Mouse (Mus musculus): ENCODE results near the gene Wdr46. TPM values are rescaled to one million over a fixed set of nuclear protein-coding genes. Genes with fewer than 3 reads are reported as not detected.

The Wdr46 gene
- polyA plus RNA-seq, 1 experiment from 2014 or later, result 37.4 TPM

GRCm38 (mm10) chr17:33940981-33941380, 521 bp downstream of the Wdr46 start:
- Histone ChIP-seq H3K4me3 (ENCODE audit: low read depth, low read length) (peak overlapping the region; percentile 93), H3K9me3 (ENCODE audit: control insufficient read depth, low read length) (no peaks in the 10 kb centered on the region), H3K4me1 (ENCODE audit: control insufficient read depth, insufficient read depth, low read length) (peaks cover 11% of the 10 kb centered on the region), H3K36me3 (ENCODE audit: control insufficient read depth, insufficient read depth, low read length) (peaks cover 19% of the 10 kb centered on the region), H3K27me3 (ENCODE audit: control insufficient read depth, insufficient read depth, low read length) (no peaks in the 10 kb centered on the region), H3K9ac (ENCODE audit: low read length) (peak overlapping the region; percentile 73), H3K27ac (replicated peaks; ENCODE audit: low read depth, low read length) (no peak overlapping the region), H3K4me2 (ENCODE audit: low read depth, severe bottlenecking) (peak overlapping the region; percentile 96)
- WGBS, result 3% methylated on average over 26 of the region's 26 CpGs
- 0 out of 2 replicates have a peak, but pooled peaks have one; percentile 24 for ATAC-seq (ENCODE audit: insufficient number of reproducible peaks, low FRiP score, low TSS enrichment, low read depth)
- no peak for DNase-seq (ENCODE audit: low spot score)

- ATAC-seq (ENCODE audit: insufficient number of reproducible peaks, low FRiP score, low TSS enrichment, low read depth), result no peak
- WGBS, result 61% methylated on average over 19 of the region's 19 CpGs
Measured at GRCm38 (mm10) chr17:33941381-33941780, 921 bp downstream of the Wdr46 start.

GRCm38 (mm10) chr17:33943454-33943853, 3.0 kb downstream of the Wdr46 start:
- Histone ChIP-seq H3K27me3 (ENCODE audit: control insufficient read depth, insufficient read depth, low read length) (no peaks in the 10 kb centered on the region), H3K4me1 (ENCODE audit: control insufficient read depth, insufficient read depth, low read length) (peaks cover 11% of the 10 kb centered on the region), H3K9me3 (ENCODE audit: control insufficient read depth, low read length) (no peaks in the 10 kb centered on the region), H3K27ac (replicated peaks; ENCODE audit: low read depth, low read length) (no peak overlapping the region), H3K4me2 (ENCODE audit: low read depth, severe bottlenecking) (no peak overlapping the region), H3K36me3 (ENCODE audit: control insufficient read depth, insufficient read depth, low read length) (peaks cover 17% of the 10 kb centered on the region), H3K9ac (ENCODE audit: low read length) (no peak overlapping the region), H3K4me3 (ENCODE audit: low read depth, low read length) (no peak overlapping the region)
- no peak for DNase-seq (ENCODE audit: low spot score)
- WGBS, result 94% methylated on average over 15 of the region's 15 CpGs
- ATAC-seq (ENCODE audit: insufficient number of reproducible peaks, low FRiP score, low TSS enrichment, low read depth), result no peak

More at GRCm38 (mm10) chr17:33941381-33941780, 921 bp downstream of the Wdr46 start:
- Histone ChIP-seq H3K4me3 (ENCODE audit: low read depth, low read length) (peak overlapping the region; percentile 93), H3K4me2 (ENCODE audit: low read depth, severe bottlenecking) (peak overlapping the region; percentile 96), H3K27me3 (ENCODE audit: control insufficient read depth, insufficient read depth, low read length) (no peaks in the 10 kb centered on the region), H3K9me3 (ENCODE audit: control insufficient read depth, low read length) (no peaks in the 10 kb centered on the region), H3K9ac (ENCODE audit: low read length) (peak overlapping the region; percentile 73), H3K27ac (replicated peaks; ENCODE audit: low read depth, low read length) (no peak overlapping the region), H3K4me1 (ENCODE audit: control insufficient read depth, insufficient read depth, low read length) (peaks cover 11% of the 10 kb centered on the region), H3K36me3 (ENCODE audit: control insufficient read depth, insufficient read depth, low read length) (peaks cover 19% of the 10 kb centered on the region)
- no peak for DNase-seq (ENCODE audit: low spot score)

- WGBS, result 90% methylated on average over 10 of the region's 10 CpGs
- ATAC-seq (ENCODE audit: insufficient number of reproducible peaks, low FRiP score, low TSS enrichment, low read depth), result no peak
- H3K4me3 ChIP-seq (ENCODE audit: low read depth, low read length), result no peak overlapping the region
Measured at GRCm38 (mm10) chr17:33947430-33948089, 7.1 kb downstream of the Wdr46 start.

GRCm38 (mm10) chr17:33948090-33948904, 7.8 kb downstream of the Wdr46 start:
- Histone ChIP-seq H3K9ac (ENCODE audit: low read length) (no peak overlapping the region), H3K27me3 (ENCODE audit: control insufficient read depth, insufficient read depth, low read length) (no peaks in the 10 kb centered on the region), H3K4me1 (ENCODE audit: control insufficient read depth, insufficient read depth, low read length) (peaks cover 26% of the 10 kb centered on the region), H3K36me3 (ENCODE audit: control insufficient read depth, insufficient read depth, low read length) (peaks cover 20% of the 10 kb centered on the region), H3K4me3 (ENCODE audit: low read depth, low read length) (no peak overlapping the region), H3K4me2 (ENCODE audit: low read depth, severe bottlenecking) (no peak overlapping the region), H3K9me3 (ENCODE audit: control insufficient read depth, low read length) (no peaks in the 10 kb centered on the region), H3K27ac (replicated peaks; ENCODE audit: low read depth, low read length) (no peak overlapping the region)
- no peak for ATAC-seq (ENCODE audit: insufficient number of reproducible peaks, low FRiP score, low TSS enrichment, low read depth)
- DNase-seq (ENCODE audit: low spot score), result no peak
- WGBS, result 82% methylated on average over 22 of the region's 22 CpGs

More at GRCm38 (mm10) chr17:33947430-33948089, 7.1 kb downstream of the Wdr46 start:
- Histone ChIP-seq H3K4me2 (ENCODE audit: low read depth, severe bottlenecking) (no peak overlapping the region), H3K9me3 (ENCODE audit: control insufficient read depth, low read length) (no peaks in the 10 kb centered on the region), H3K27ac (replicated peaks; ENCODE audit: low read depth, low read length) (no peak overlapping the region), H3K36me3 (ENCODE audit: control insufficient read depth, insufficient read depth, low read length) (peaks cover 17% of the 10 kb centered on the region), H3K4me1 (ENCODE audit: control insufficient read depth, insufficient read depth, low read length) (peaks cover 18% of the 10 kb centered on the region), H3K27me3 (ENCODE audit: control insufficient read depth, insufficient read depth, low read length) (no peaks in the 10 kb centered on the region), H3K9ac (ENCODE audit: low read length) (no peak overlapping the region)
- DNase-seq (ENCODE audit: low spot score), result no peak

- Histone ChIP-seq H3K9ac (ENCODE audit: low read length) (no peak overlapping the region), H3K4me1 (ENCODE audit: control insufficient read depth, insufficient read depth, low read length) (peaks cover 33% of the 10 kb centered on the region), H3K9me3 (ENCODE audit: control insufficient read depth, low read length) (no peaks in the 10 kb centered on the region), H3K27me3 (ENCODE audit: control insufficient read depth, insufficient read depth, low read length) (no peaks in the 10 kb centered on the region), H3K36me3 (ENCODE audit: control insufficient read depth, insufficient read depth, low read length) (peaks cover 22% of the 10 kb centered on the region), H3K4me3 (ENCODE audit: low read depth, low read length) (no peak overlapping the region), H3K27ac (replicated peaks; ENCODE audit: low read depth, low read length) (no peak overlapping the region), H3K4me2 (ENCODE audit: low read depth, severe bottlenecking) (no peak overlapping the region)
- DNase-seq (ENCODE audit: low spot score) (no peak), ATAC-seq (ENCODE audit: insufficient number of reproducible peaks, low FRiP score, low TSS enrichment, low read depth) (no peak)
- 92% methylated on average over 19 of the region's 19 CpGs for WGBS
Measured at GRCm38 (mm10) chr17:33948905-33949537, 8.6 kb downstream of the Wdr46 start.

GRCm38 (mm10) chr17:33950131-33950625, 9.7 kb downstream of the Wdr46 start:
- no peak for ATAC-seq (ENCODE audit: insufficient number of reproducible peaks, low FRiP score, low TSS enrichment, low read depth)
- DNase-seq (ENCODE audit: low spot score), result no peak
- 79% methylated on average over 10 of the region's 10 CpGs for WGBS
- Histone ChIP-seq H3K4me3 (ENCODE audit: low read depth, low read length) (peak overlapping the region; percentile 44; the same call in 1 of the 2 replicates), H3K9me3 (ENCODE audit: control insufficient read depth, low read length) (no peaks in the 10 kb centered on the region), H3K27ac (replicated peaks; ENCODE audit: low read depth, low read length) (0 out of 2 replicates have a peak overlapping the region, but pooled peaks have one; percentile 89), H3K4me1 (ENCODE audit: control insufficient read depth, insufficient read depth, low read length) (peaks cover 40% of the 10 kb centered on the region), H3K9ac (ENCODE audit: low read length) (no peak overlapping the region), H3K4me2 (ENCODE audit: low read depth, severe bottlenecking) (peak overlapping the region; percentile 86), H3K36me3 (ENCODE audit: control insufficient read depth, insufficient read depth, low read length) (peaks cover 17% of the 10 kb centered on the region), H3K27me3 (ENCODE audit: control insufficient read depth, insufficient read depth, low read length) (no peaks in the 10 kb centered on the region)

Measured in limb, embryonic 11.5 days (tissue).